Mouse (Mus musculus) erythroblast, adult 5-6 weeks (primary cell): ENCODE measurements around the gene Casc3. TPM values are rescaled to one million over a fixed set of nuclear protein-coding genes. Genes with fewer than 3 reads are reported as not detected.
A peak's percentile ranks its signal among the peaks of the same experiment; 100 is the strongest.

Experiments
- ATAC-seq: replicated peaks from 2 replicates; pipeline ENCODE4 v1.8.0; 2016; ENCODE audit warnings: moderate number of reproducible peaks, mild to moderate bottlenecking, moderate TSS enrichment, inconsistent platforms; ENCODE audit not compliant: poor library complexity, low FRiP score, severe bottlenecking
- total RNA-seq, 2 experiments: library from RNA; stranded (forward) in 1 of 2; stranded (reverse) in 1 of 2; fragments of 150-400 nt in 1 of 2; fragments of 200-764, 138-1000 nt in 1 of 2; gene quantifications; 2 replicates each; pipeline versions ENCODE4 v1.2.3 to v1.2.4; 2015 to 2017; ENCODE audit warnings: low replicate concordance in 2 of 2

Gene Casc3
- total RNA-seq, 2 experiments from 2014 or later: 15.7 to 20.0 TPM

GRCm38 (mm10) chr11:98771844-98772525 is 32.7 kb upstream of the Casc3 start:
- ATAC-seq: no peak

- ATAC-seq: no peak
Observed at GRCm38 (mm10) chr11:98772667-98773171, 32.0 kb upstream of the Casc3 start.

- peak; percentile 91 for ATAC-seq
Observed at GRCm38 (mm10) chr11:98773635-98774295, 30.9 kb upstream of the Casc3 start.

- no peak for ATAC-seq
Observed at GRCm38 (mm10) chr11:98774582-98775347, 29.9 kb upstream of the Casc3 start, which contains the start of gene Nr1d1. Gene Nr1d1, minus strand, starts transcription at chr11:98775333.

GRCm38 (mm10) chr11:98775348-98776051 is 29.2 kb upstream of the Casc3 start:
- peak; percentile 20; the same call in 1 of the 2 replicates for ATAC-seq

GRCm38 (mm10) chr11:98776052-98776764 is 28.5 kb upstream of the Casc3 start:
- no peak for ATAC-seq

GRCm38 (mm10) chr11:98776843-98777590 is 27.7 kb upstream of the Casc3 start:
- no peak for ATAC-seq

- ATAC-seq: no peak
Observed at GRCm38 (mm10) chr11:98777888-98778287, 26.8 kb upstream of the Casc3 start.

GRCm38 (mm10) chr11:98781851-98782512 is 22.7 kb upstream of the Casc3 start:
- no peak for ATAC-seq

- ATAC-seq: no peak
Observed at GRCm38 (mm10) chr11:98782651-98783235, 22.0 kb upstream of the Casc3 start.

GRCm38 (mm10) chr11:98783236-98783696 is 21.4 kb upstream of the Casc3 start:
- peak; percentile 67 for ATAC-seq

GRCm38 (mm10) chr11:98784139-98784538 is 20.6 kb upstream of the Casc3 start:
- no peak for ATAC-seq

GRCm38 (mm10) chr11:98785214-98785613 is 19.5 kb upstream of the Casc3 start:
- no peak for ATAC-seq

GRCm38 (mm10) chr11:98785772-98786281 is 18.9 kb upstream of the Casc3 start:
- no peak for ATAC-seq

GRCm38 (mm10) chr11:98786359-98787214 is 18.1 kb upstream of the Casc3 start:
- peak; percentile 68 for ATAC-seq

GRCm38 (mm10) chr11:98787229-98787628 is 17.5 kb upstream of the Casc3 start:
- ATAC-seq: no peak
